Mouse (Mus musculus): ENCODE data around the gene Actr1a. TPM values are rescaled to one million over a fixed set of nuclear protein-coding genes. Genes with fewer than 3 reads are reported as not detected.

Gene Actr1a
- polyA plus RNA-seq, 1 experiment from 2014 or later: 149 TPM

- 0 out of 2 replicates have a peak, but pooled peaks have one; percentile 5 for ATAC-seq (ENCODE audit: insufficient read depth)
- WGBS: 59% methylated on average over 7 of the region's 7 CpGs
- H3K36me3 ChIP-seq (ENCODE audit: insufficient read depth): no peaks in the 10 kb centered on the region
- H3K4me1 ChIP-seq (ENCODE audit: insufficient read depth): peaks cover 3% of the 10 kb centered on the region; the same call in 1 of the 2 replicates
- peak overlapping the region; percentile 25 for H3K27ac ChIP-seq (ENCODE audit: low read depth)
- H3K9ac ChIP-seq: no peak overlapping the region
- TF ChIP-seq CTCF (IDR thresholded peaks at IDR 0.05; ENCODE audit: low read depth): no peak
- no peak overlapping the region for H3K4me3 ChIP-seq (ENCODE audit: low read depth, low read length)
- no peaks in the 10 kb centered on the region for H3K9me3 ChIP-seq (ENCODE audit: low read depth, low read length)
- H3K4me2 ChIP-seq: peak overlapping the region; percentile 65
- no peak for DNase-seq
- no peaks in the 10 kb centered on the region for H3K27me3 ChIP-seq (ENCODE audit: insufficient read depth, low read length)
Measured at GRCm38 (mm10) chr19:46339287-46339971, 56.1 kb downstream of the Actr1a start.

GRCm38 (mm10) chr19:46338942-46339286, 56.6 kb downstream of the Actr1a start:
- Histone ChIP-seq H3K4me2 (peak overlapping the region; percentile 65), H3K27ac (ENCODE audit: low read depth) (peak overlapping the region; percentile 25; the same call in 1 of the 2 replicates), H3K9ac (no peak overlapping the region), H3K4me3 (ENCODE audit: low read depth, low read length) (peak overlapping the region; percentile 59), H3K4me1 (ENCODE audit: insufficient read depth) (peaks cover 3% of the 10 kb centered on the region; the same call in 1 of the 2 replicates), H3K9me3 (ENCODE audit: low read depth, low read length) (no peaks in the 10 kb centered on the region), H3K27me3 (ENCODE audit: insufficient read depth, low read length) (no peaks in the 10 kb centered on the region), H3K36me3 (ENCODE audit: insufficient read depth) (no peaks in the 10 kb centered on the region)
- TF ChIP-seq CTCF (IDR thresholded peaks at IDR 0.05; ENCODE audit: low read depth): no peak
- no peak; the same call in 1 of the 2 replicates for ATAC-seq (ENCODE audit: insufficient read depth)
- 55% methylated on average over 6 of the region's 6 CpGs for WGBS
- no peak for DNase-seq

GRCm38 (mm10) chr19:46338331-46338936, 57.1 kb downstream of the Actr1a start, which contains the start of gene Cuedc2:
Cuedc2 (minus strand) TSS chr19:46338702.
- ATAC-seq (ENCODE audit: insufficient read depth) (peak; percentile 89), DNase-seq (peak; percentile 99)
- H3K4me3 ChIP-seq (ENCODE audit: low read depth, low read length): peak within 1 kb of the TSS; percentile 59
- WGBS: under 1% methylated on average over 31 of the region's 31 CpGs
- peak; percentile 68 for TF ChIP-seq CTCF (IDR thresholded peaks at IDR 0.05; ENCODE audit: low read depth)
- no peaks in the 10 kb centered on the region for H3K9me3 ChIP-seq (ENCODE audit: low read depth, low read length)
- H3K4me1 ChIP-seq (ENCODE audit: insufficient read depth): peaks cover 3% of the 10 kb centered on the region; the same call in 1 of the 2 replicates
- peak within 1 kb of the TSS; percentile 25 for H3K27ac ChIP-seq (ENCODE audit: low read depth)
- peak within 1 kb of the TSS; percentile 66 for H3K9ac ChIP-seq
- H3K36me3 ChIP-seq (ENCODE audit: insufficient read depth): no peaks in the 10 kb centered on the region
- peak within 1 kb of the TSS; percentile 65 for H3K4me2 ChIP-seq
- H3K27me3 ChIP-seq (ENCODE audit: insufficient read depth, low read length): no peaks in the 10 kb centered on the region

GRCm38 (mm10) chr19:46337719-46338330, 57.7 kb downstream of the Actr1a start:
- Histone ChIP-seq H3K4me1 (ENCODE audit: insufficient read depth) (peaks cover 3% of the 10 kb centered on the region; the same call in 1 of the 2 replicates), H3K36me3 (ENCODE audit: insufficient read depth) (no peaks in the 10 kb centered on the region), H3K4me3 (ENCODE audit: low read depth, low read length) (peak overlapping the region; percentile 59), H3K27me3 (ENCODE audit: insufficient read depth, low read length) (no peaks in the 10 kb centered on the region), H3K4me2 (peak overlapping the region; percentile 65), H3K9ac (peak overlapping the region; percentile 66), H3K27ac (ENCODE audit: low read depth) (no peak overlapping the region), H3K9me3 (ENCODE audit: low read depth, low read length) (no peaks in the 10 kb centered on the region)
- no peak for TF ChIP-seq CTCF (IDR thresholded peaks at IDR 0.05; ENCODE audit: low read depth)
- DNase-seq: no peak
- peak; percentile 15 for ATAC-seq (ENCODE audit: insufficient read depth)
- WGBS: 37% methylated on average over 15 of the region's 15 CpGs

GRCm38 (mm10) chr19:46333906-46334305, 61.6 kb downstream of the Actr1a start:
- Histone ChIP-seq H3K27ac (ENCODE audit: low read depth) (no peak overlapping the region), H3K9ac (no peak overlapping the region), H3K27me3 (ENCODE audit: insufficient read depth, low read length) (no peaks in the 10 kb centered on the region), H3K4me2 (no peak overlapping the region), H3K36me3 (ENCODE audit: insufficient read depth) (peaks cover 20% of the 10 kb centered on the region), H3K9me3 (ENCODE audit: low read depth, low read length) (no peaks in the 10 kb centered on the region), H3K4me3 (ENCODE audit: low read depth, low read length) (no peak overlapping the region), H3K4me1 (ENCODE audit: insufficient read depth) (peaks cover 13% of the 10 kb centered on the region)
- ATAC-seq (ENCODE audit: insufficient read depth) (no peak), DNase-seq (no peak)
- TF ChIP-seq CTCF (IDR thresholded peaks at IDR 0.05; ENCODE audit: low read depth): no peak
- 82% methylated on average over 3 of the region's 3 CpGs for WGBS

- Histone ChIP-seq H3K4me1 (ENCODE audit: insufficient read depth) (peaks cover 13% of the 10 kb centered on the region), H3K4me3 (ENCODE audit: low read depth, low read length) (no peak overlapping the region), H3K4me2 (no peak overlapping the region), H3K27ac (ENCODE audit: low read depth) (no peak overlapping the region), H3K36me3 (ENCODE audit: insufficient read depth) (peaks cover 20% of the 10 kb centered on the region), H3K9ac (no peak overlapping the region), H3K27me3 (ENCODE audit: insufficient read depth, low read length) (no peaks in the 10 kb centered on the region), H3K9me3 (ENCODE audit: low read depth, low read length) (no peaks in the 10 kb centered on the region)
- no peak for ATAC-seq (ENCODE audit: insufficient read depth)
- no peak for DNase-seq
- TF ChIP-seq CTCF (IDR thresholded peaks at IDR 0.05; ENCODE audit: low read depth): no peak
- WGBS: 55% methylated on average over 7 of the region's 7 CpGs
Measured at GRCm38 (mm10) chr19:46332721-46333339, 62.7 kb downstream of the Actr1a start.
